Mouse (Mus musculus) olfactory bulb, adult 2 months (tissue): ENCODE measurements around the gene Mrtfa.
"Not testable (repeated sequence)": the region's sequence is repeated elsewhere in the genome, so short reads cannot be mapped to it uniquely, and the experiment has no call there.

Source experiments
- CTCF ChIP-seq: fragments of 200-500 bp; IDR thresholded peaks from 2 replicates; pipeline ENCODE4 v1.5.1; 2012; ENCODE audit warnings: low read depth, mild to moderate bottlenecking, low read length, moderate library complexity; ENCODE audit not compliant: insufficient read depth
- POLR2A ChIP-seq: fragments of 200-500 bp; IDR thresholded peaks from 2 replicates; pipeline ENCODE4 v1.6.1; 2012; ENCODE audit warnings: mild to moderate bottlenecking, low read depth, low read length, moderate library complexity; ENCODE audit not compliant: insufficient read depth

GRCm38 (mm10) chr15:81220051-81220450 lies 29.5 kb upstream of the Mrtfa start:
- not testable (repeated sequence) for TF ChIP-seq CTCF, POLR2A
